Comparison of ENCODE assay signal across 9 mouse cellular contexts in the genomic region with DNA sequence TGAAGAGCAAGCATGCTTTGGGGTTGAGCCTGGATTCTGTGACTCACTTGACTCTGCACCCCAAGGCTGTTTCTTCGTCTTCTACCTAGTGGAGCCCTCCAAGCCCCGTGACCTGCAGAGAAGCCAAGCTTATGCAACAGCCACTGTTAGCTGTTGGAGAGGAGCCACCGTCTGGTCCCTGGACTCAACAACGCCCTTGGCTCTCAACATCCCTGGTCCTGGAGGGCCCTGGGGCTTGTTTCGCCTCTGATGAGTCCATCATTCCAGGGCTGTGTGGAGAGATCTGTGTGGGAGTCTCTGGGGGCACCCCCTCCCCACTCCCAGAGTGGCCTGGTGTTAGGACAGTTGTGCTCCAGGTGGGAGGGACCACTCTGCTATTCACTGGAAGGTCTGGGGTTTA. TPM values are rescaled to one million over a fixed set of nuclear protein-coding genes. Genes with fewer than 3 reads are reported as not detected.
DNase-seq lines count a peak whose midpoint lies in the region; ATAC-seq and TF ChIP-seq lines count a peak whose summit lies in the region.
"Had no signal": no experiment of that assay in that cellular context is flagged by ENCODE, and none has a peak within 500 bp of the region (broad histone marks: within the 10 kb centered on the region; RNA-seq: fewer than 3 reads in every experiment).

No protein-coding gene starts in this region.

- H3K4me2 ChIP-seq in liver, postnatal 0 days (ENCODE audit: low read depth, low read length) = no peak overlapping the region
- H3K4me2 ChIP-seq in hindbrain, embryonic 14.5 days (replicated peaks) = no peak overlapping the region
- H3K4me2 ChIP-seq: embryonic facial prominence, embryonic 12.5 days had no signal

- no peak for TF ChIP-seq EP300 in liver, postnatal 0 days (IDR thresholded peaks at IDR 0.05; ENCODE audit: low read depth)

- no peaks in the 10 kb centered on the region for H3K36me3 ChIP-seq in liver, adult 2 months (ENCODE audit: control insufficient read depth, insufficient read depth, low read length)
- H3K36me3 ChIP-seq in liver, postnatal 0 days (replicated peaks; ENCODE audit: insufficient read depth, low read length) = peaks cover 26% of the 10 kb centered on the region
- H3K36me3 ChIP-seq in hindbrain, embryonic 14.5 days (replicated peaks; ENCODE audit: control insufficient read depth, insufficient read depth) = no peaks in the 10 kb centered on the region
- H3K36me3 ChIP-seq: embryonic facial prominence, embryonic 12.5 days had no signal

- H3K9me3 ChIP-seq in liver, postnatal 0 days (ENCODE audit: low read length) = no peaks in the 10 kb centered on the region
- no peaks in the 10 kb centered on the region for H3K9me3 ChIP-seq in hindbrain, embryonic 14.5 days (ENCODE audit: control insufficient read depth, low read length)
- H3K9me3 ChIP-seq: embryonic facial prominence, embryonic 12.5 days had no signal

- no peaks in the 10 kb centered on the region for H3K27me3 ChIP-seq in liver, adult 2 months (ENCODE audit: control insufficient read depth, insufficient read depth, low read length)
- H3K27me3 ChIP-seq in liver, postnatal 0 days (ENCODE audit: insufficient read depth, low read length) = no peaks in the 10 kb centered on the region
- H3K27me3 ChIP-seq in hindbrain, embryonic 14.5 days (ENCODE audit: control insufficient read depth, insufficient read depth, low read length) = no peaks in the 10 kb centered on the region
- H3K27me3 ChIP-seq: embryonic facial prominence, embryonic 12.5 days had no signal

- no peak overlapping the region for H3K4me3 ChIP-seq in liver, adult 2 months (ENCODE audit: insufficient read depth, low read depth, low read length)
- no peak overlapping the region for H3K4me3 ChIP-seq in liver, postnatal 0 days (ENCODE audit: low read depth, low read length)
- H3K4me3 ChIP-seq in layer of hippocampus, adult 2 months = no peak overlapping the region
- no peak overlapping the region for H3K4me3 ChIP-seq in hindbrain, embryonic 14.5 days (replicated peaks; ENCODE audit: low read length)
- H3K4me3 ChIP-seq: embryonic facial prominence, embryonic 12.5 days had no signal

- ATAC-seq in liver, postnatal 0 days = no peak
- no peak for ATAC-seq in megakaryocyte progenitor cell, adult 5-6 weeks (replicated peaks; ENCODE audit: poor library complexity)
- ATAC-seq in hindbrain, embryonic 14.5 days (ENCODE audit: low FRiP score) = no peak

- TF ChIP-seq CTCF in liver, adult 2 months (IDR thresholded peaks at IDR 0.05; ENCODE audit: low read depth, low read length) = no peak
- no peak for TF ChIP-seq CTCF in liver, postnatal 0 days (IDR thresholded peaks at IDR 0.05; ENCODE audit: low read depth)
- no peak for TF ChIP-seq CTCF in layer of hippocampus, adult 2 months (conservative IDR thresholded peaks at IDR 0.05)

- no peaks in the 10 kb centered on the region for H3K4me1 ChIP-seq in liver, adult 2 months (ENCODE audit: control insufficient read depth, insufficient read depth, low read length)
- peaks cover 9% of the 10 kb centered on the region for H3K4me1 ChIP-seq in liver, postnatal 0 days (ENCODE audit: insufficient read depth)
- no peaks in the 10 kb centered on the region for H3K4me1 ChIP-seq in hindbrain, embryonic 14.5 days (replicated peaks; ENCODE audit: control insufficient read depth, insufficient read depth, low read length)
- H3K4me1 ChIP-seq: embryonic facial prominence, embryonic 12.5 days had no signal

- DNase-seq in liver, adult 2 months (ENCODE audit: extremely low read depth, low read depth, low spot score) = peak; percentile 52
- no peak for DNase-seq in liver, postnatal 0 days
- peak; percentile 83 to 89 for DNase-seq in gastrocnemius, postnatal 36 days
- peak in 1 of 2 experiments; percentile 28 for DNase-seq in layer of hippocampus, adult 2 months (ENCODE audit: low spot score in 2 of 2)
- peak; percentile 33 for DNase-seq in right cerebral cortex, adult 18-20 months
- no peak for DNase-seq in MN1 (ENCODE audit: low spot score)
- DNase-seq in hindbrain, embryonic 14.5 days (ENCODE audit: low spot score) = no peak

- H3K27ac ChIP-seq in liver, adult 2 months (replicated peaks; ENCODE audit: insufficient read depth, low read depth, low read length) = no peak overlapping the region
- H3K27ac ChIP-seq in liver, postnatal 0 days (ENCODE audit: low read depth) = no peak overlapping the region
- peak overlapping the region; percentile 49; the same call in 1 of the 2 replicates for H3K27ac ChIP-seq in layer of hippocampus, adult 2 months
- H3K27ac ChIP-seq in hindbrain, embryonic 14.5 days = no peak overlapping the region
- H3K27ac ChIP-seq: embryonic facial prominence, embryonic 12.5 days had no signal

- WGBS in liver, adult 2 months = 20% methylated on average over 5 of the region's 5 CpGs
- WGBS in liver, postnatal 0 days (ENCODE audit: insufficient replicate concordance) = 69% methylated on average over 5 of the region's 5 CpGs
- WGBS in hindbrain, embryonic 14.5 days = 81% methylated on average over 5 of the region's 5 CpGs

- no peaks in the 10 kb centered on the region for H3K79me2 ChIP-seq in liver, adult 2 months (ENCODE audit: control insufficient read depth, insufficient read depth, low read length)

- no peak overlapping the region for H3K9ac ChIP-seq in liver, adult 2 months (ENCODE audit: low read depth, low read length)
- H3K9ac ChIP-seq in liver, postnatal 0 days (replicated peaks) = no peak overlapping the region
- H3K9ac ChIP-seq in hindbrain, embryonic 14.5 days = no peak overlapping the region
- H3K9ac ChIP-seq: embryonic facial prominence, embryonic 12.5 days had no signal

- no peak for TF ChIP-seq POLR2A in liver, adult 2 months (IDR thresholded peaks at IDR 0.05; ENCODE audit: extremely low read depth, insufficient read depth, low read length)

- intact Hi-C loops in gastrocnemius, postnatal 36 days (cut with DNase I) = no loop called here

RNA-seq across cellular contexts. Expression of a gene that starts 24.3 kb away (rescaled TPM):
- 7.5 and 11.9 TPM in 2 replicates for total RNA-seq in liver, adult 2 months (2014; rRNA removed)
- polyA plus RNA-seq in liver, adult 2 months (2012; rRNA removed) = 33.3 and 41.0 TPM in 2 replicates
- polyA plus RNA-seq in liver, postnatal 0 days (2015; fragmentation: Nextera tagmentation; extraction: Ambion mirVana) = 27.2 TPM in 2 replicates
- 10 to 100 TPM; 17.8 to 19.2 TPM for total RNA-seq in gastrocnemius, postnatal 36 days (2021)
- total RNA-seq in layer of hippocampus, adult 2 months (2021) = 1 to 10 TPM; 6.2 to 6.8 TPM
- 29.7 and 34.2 TPM in 2 replicates for total RNA-seq in megakaryocyte progenitor cell, adult 5-6 weeks (2015)
- 7.5 and 10.3 TPM in 2 replicates for total RNA-seq in megakaryocyte progenitor cell, adult 5-6 weeks (2017)
- 2.7 and 3.0 TPM in 2 replicates for polyA plus RNA-seq in hindbrain, embryonic 14.5 days (2014; fragmentation: Nextera tagmentation; extraction: Ambion mirVana)

Comparison
In these comparisons a context has a peak if more than half of its experiments do, and no peak if none do; other contexts are left out.
1. DNase-seq: peak in liver, adult 2 months (single experiment), gastrocnemius, postnatal 36 days (2 of 2) and right cerebral cortex, adult 18-20 months (single experiment); none in liver, postnatal 0 days (single experiment), MN1 (single experiment) and hindbrain, embryonic 14.5 days (single experiment).